Mouse (Mus musculus): ENCODE results near the gene Rpl31. TPM values are rescaled to one million over a fixed set of nuclear protein-coding genes. Genes with fewer than 3 reads are reported as not detected.

The Rpl31 gene
- polyA plus RNA-seq, 2 experiments from 2014 or later = 322 to 513 TPM

- ATAC-seq = peak; percentile 14
Measured at GRCm38 (mm10) chr1:39368267-39368841, 712 bp downstream of the Rpl31 start.

DNA sequence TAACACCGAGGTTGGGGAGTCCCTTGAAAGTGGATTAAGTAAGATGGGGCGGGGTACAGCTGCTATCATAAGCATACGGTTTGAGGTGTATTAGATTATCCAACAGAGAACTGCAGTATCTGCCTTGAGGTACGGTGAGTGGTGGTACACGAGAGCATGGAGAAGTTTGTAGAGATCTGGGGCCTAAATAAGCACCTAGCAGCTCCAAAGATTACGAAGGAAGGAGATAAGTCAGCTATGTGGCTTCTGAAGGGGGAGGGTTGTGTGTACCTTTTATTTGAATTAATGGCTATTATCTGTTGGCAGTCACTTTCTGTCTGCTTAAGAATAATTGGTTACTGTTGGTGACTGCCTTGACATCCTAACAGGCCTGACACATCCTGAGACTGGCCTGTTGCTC, 2.8 kb downstream of the Rpl31 start:
- ATAC-seq = no peak

GRCm38 (mm10) chr1:39372220-39372843, 4.7 kb downstream of the Rpl31 start:
- ATAC-seq = no peak

- ATAC-seq = no peak
Measured at GRCm38 (mm10) chr1:39373378-39373777, 5.7 kb downstream of the Rpl31 start.

DNA sequence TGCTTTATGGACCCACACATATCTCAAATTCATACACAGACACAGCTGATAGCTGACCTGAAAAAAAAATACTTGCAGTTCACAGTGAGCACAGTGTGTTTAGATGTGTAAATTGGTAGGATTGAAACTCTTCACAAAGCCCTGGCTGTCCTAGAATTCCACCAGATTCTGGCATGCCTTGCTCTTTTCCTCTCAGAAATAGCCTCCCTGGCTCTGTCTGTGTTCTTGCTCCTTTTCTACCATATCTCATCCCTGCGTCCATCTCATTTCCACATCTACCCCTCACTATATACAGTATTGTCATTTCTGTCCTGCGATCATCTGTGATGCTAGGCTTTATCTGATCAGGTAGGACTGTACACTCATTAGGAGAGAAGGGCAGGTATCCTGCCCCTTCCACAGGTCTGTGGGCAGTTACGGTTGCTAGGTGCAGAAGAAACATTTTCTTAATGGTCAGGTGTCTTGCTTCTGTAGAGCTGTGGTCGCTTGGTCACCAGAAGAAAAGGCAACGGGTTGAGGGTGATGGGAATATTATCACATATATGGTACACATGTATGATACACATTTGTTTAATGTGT, 6.7 kb downstream of the Rpl31 start:
- ATAC-seq = no peak

- no peak for ATAC-seq
Measured at GRCm38 (mm10) chr1:39376121-39376520, 8.5 kb downstream of the Rpl31 start.

DNA sequence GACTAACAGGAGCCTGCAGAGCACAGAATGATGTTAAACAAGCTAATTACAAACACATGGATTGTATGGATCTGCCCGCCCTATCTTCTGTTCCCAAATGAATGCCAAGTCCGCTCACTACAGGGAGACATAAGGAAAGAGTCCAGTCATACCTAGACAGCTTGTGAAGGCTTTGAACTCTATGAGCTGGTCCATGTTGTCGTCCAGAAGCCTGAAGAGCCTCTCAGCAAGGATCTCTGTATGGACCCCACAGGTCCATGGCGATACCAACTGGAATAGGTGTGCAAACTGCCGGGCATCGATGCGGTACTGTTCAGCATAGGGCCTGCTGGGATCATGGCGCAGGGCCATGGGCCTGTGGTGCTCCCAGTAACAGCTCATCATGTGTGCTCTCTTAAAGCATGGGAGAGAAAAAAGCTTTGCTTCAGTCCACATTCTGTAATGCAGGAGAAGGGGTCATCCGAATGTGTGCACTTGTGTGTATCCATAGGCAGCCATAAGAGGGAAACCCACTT, 9.1 kb downstream of the Rpl31 start:
- no peak for ATAC-seq

DNA sequence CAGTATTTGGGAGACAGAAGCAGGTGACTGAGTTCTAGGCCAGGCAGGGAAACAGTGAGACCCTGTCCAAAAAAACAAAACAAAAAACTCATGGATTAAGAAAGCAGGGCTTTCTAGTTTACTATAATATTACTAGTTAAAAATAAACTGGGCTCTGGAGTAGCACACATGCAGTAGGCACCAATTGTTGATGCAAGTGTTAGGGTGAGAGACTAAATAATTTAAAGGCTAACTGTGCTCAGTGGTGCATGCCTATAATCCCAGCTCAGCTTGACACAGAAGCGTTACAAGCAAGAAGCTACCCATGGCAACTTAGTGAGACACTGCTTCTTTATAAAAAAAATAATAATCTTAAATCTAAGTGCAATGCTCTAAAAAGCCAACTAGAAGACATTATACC, 10.9 kb downstream of the Rpl31 start:
- no peak for ATAC-seq

DNA sequence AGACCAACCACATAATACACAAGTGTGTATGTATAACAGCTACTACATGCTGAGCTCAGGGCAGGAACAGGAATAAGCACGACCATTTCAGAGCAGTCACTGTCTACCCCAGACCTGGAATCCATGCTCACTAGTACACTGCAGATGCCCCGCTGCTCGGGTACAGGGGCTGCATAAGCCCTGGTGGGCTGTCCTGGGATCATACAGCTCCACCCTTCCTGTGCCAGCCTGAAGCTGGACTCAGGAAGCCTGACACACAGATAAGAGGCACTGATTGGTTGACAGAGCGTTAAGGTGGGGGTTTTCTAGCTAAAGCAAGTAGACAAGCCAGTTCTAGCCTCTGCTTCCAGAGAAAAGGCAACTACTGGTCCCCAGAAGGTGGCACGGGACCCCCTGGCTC, 11.4 kb downstream of the Rpl31 start:
- no peak for ATAC-seq

DNA sequence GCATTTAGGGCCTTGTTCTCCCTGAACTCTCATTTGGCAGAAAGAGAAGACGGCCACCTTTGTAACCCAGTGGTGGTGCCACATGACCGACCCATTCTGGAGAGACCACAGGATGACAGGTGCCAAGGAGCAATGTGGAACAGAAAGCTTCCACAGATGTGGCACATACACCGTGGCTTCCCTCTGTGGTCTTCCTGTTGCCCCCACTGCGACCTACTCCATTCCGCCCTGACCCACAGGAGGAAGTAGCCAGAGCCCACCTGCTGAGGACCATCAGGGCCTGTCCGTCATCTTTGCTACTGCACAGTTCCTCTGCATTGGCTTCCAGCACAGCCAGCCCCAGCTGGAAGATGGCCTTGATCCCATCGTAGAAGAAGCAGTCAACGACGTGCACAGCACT, 13.4 kb downstream of the Rpl31 start:
- ATAC-seq = no peak

DNA sequence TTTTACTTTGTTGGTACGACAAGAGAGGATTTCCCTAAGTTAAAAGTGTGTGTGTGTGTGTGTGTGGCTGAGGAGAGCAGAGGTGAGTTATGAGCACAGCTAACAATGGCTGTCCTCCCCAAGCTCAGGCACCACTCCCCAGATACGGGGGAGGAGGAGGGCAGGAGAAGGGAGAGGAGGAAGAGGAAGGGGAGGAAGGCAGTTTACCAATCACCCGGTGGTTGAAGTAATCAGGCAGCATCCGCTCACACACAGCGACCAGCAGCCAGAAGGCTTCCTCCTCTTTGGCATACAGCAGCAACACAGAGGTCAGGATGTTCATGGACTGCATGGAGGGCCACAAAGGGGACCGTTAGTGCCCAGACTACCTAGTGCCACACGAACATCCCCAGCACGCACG, 17.3 kb downstream of the Rpl31 start:
- no peak for ATAC-seq

DNA sequence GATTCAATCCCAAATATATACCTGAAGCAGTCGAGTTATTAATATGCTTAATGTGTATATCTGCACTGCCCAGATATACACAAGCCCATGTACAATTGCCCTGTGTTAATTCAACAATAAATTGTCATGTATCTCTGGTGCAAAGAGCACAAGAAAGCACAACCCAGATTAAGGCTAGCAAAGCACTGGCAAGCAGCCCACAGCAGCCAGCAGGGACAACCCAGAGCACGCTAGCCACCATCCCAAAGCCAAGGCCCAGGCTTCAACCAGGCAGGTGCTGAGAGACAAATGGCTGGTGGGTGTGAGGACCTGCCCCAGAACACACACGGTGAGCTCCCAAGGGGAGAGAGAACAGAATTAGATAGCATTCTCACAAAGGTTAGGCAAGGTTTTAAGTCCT, 18.8 kb downstream of the Rpl31 start:
- no peak for ATAC-seq

DNA sequence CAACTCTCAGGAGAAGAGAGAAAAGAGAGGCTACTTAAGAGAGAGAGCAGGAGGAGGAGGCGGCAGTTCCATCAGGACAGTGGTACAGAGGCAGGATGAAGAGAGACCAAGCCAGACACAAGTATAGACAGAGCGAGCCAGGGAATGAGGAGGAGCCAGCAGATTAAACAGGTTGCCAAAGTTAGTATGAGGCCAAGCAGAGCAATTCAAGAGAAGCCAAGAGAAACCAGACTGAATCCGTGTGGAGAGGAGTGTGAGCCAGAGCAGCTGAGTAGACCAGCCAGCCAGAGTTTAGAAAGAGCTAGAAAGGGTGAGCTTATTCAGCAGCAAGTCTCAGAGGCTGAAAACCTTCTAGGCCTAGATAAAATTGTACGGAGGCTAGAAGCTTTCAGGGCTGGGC, 19.9 kb downstream of the Rpl31 start:
- no peak for ATAC-seq

GRCm38 (mm10) chr1:39388163-39388562, 20.5 kb downstream of the Rpl31 start:
- ATAC-seq = no peak

DNA sequence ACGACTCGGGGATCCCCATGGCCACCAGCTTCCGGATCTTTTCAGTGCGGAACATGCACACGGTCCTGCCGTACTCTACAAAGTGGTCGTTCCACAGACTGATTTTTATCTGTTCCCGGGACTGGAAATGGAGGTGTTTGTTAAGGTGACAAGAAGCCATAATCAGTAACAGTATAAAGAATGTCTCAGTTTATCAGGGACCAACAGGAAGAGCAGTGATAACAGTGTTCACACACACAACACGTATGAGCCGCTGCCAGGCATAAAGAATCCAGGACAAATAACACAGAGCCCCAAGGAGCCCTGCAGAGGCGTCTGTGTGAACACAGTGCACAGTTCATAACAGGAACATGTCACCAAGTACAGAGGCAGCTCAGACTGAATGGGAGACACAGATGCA, 21.7 kb downstream of the Rpl31 start:
- ATAC-seq = no peak

GRCm38 (mm10) chr1:39391652-39392051, 24.0 kb downstream of the Rpl31 start:
- ATAC-seq = no peak

- peak; percentile 51 for ATAC-seq
Measured at GRCm38 (mm10) chr1:39392189-39392588, 24.5 kb downstream of the Rpl31 start.

GRCm38 (mm10) chr1:39393217-39393867, 25.7 kb downstream of the Rpl31 start:
- ATAC-seq = no peak

DNA sequence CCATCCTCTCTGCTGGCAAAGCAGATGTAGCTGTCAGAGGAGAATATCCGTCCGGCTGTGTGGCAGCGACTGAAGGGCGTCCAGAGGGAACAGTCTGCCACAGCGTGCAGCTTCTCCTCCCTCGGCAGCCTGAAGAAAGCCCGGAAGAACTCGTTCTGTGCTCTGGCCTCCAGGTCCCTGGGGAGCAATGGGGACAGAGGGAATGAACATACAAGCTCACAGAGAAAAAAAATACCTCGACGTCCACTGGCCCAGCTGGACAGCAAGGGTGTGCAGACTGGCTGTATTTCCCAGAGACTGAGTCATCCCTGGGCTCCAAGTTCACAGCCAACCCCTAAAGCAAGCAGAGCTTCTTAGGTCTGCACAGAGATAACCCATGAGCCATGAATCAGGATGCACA, 26.5 kb downstream of the Rpl31 start:
- no peak for ATAC-seq

GRCm38 (mm10) chr1:39394650-39395049, 27.0 kb downstream of the Rpl31 start:
- ATAC-seq = no peak

DNA sequence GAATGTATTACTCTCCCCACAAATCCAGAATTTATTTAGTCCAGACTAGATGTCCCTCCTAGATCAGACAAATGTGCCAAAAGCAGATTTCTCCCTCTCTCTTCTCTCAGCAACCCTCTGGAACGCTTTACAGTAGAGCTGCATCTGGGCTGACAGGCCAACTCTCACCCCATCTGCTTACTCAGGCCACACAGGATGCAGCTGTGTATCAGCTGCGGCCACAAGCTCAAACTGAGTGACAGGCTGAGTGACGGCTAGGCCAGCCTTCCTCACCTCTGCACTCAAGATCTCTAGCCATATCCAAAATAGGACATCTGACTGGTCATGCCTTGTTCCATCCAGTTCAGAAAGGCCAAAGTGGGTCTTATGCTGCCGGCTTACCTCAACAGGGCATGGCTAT, 28.7 kb downstream of the Rpl31 start:
- no peak for ATAC-seq

GRCm38 (mm10) chr1:39398284-39398683, 30.6 kb downstream of the Rpl31 start:
- ATAC-seq = no peak

- ATAC-seq = no peak
Measured at GRCm38 (mm10) chr1:39399228-39399627, 31.6 kb downstream of the Rpl31 start.

- ATAC-seq = no peak
Measured at GRCm38 (mm10) chr1:39400173-39400572, 32.5 kb downstream of the Rpl31 start.

All from CD4-positive, CD25-positive, alpha-beta regulatory T cell, adult 4 months (primary cell).